Mouse (Mus musculus) thymus, postnatal 4 days (tissue): ENCODE measurements around the gene Olfr412.

Experiments
- DNase-seq: peaks from one replicate; pipeline ENCODE4 v3.0.0; 2021

Gene Olfr412

GRCm38 (mm10) chr11:74361769-74362168 is at the start of gene Olfr412:
Gene Olfr412, plus strand, starts transcription at chr11:74362069.
- no peak for DNase-seq

- DNase-seq: no peak
These were observed 35.8 kb upstream of the Olfr412 start for GRCm38 (mm10) chr11:74326044-74326443.

- no peak for DNase-seq
These were observed 33.1 kb upstream of the Olfr412 start for GRCm38 (mm10) chr11:74328781-74329180.

GRCm38 (mm10) chr11:74337931-74338330 is 23.9 kb upstream of the Olfr412 start, which contains the start of gene Olfr410:
Gene Olfr410, minus strand, starts transcription at chr11:74338031.
- no peak for DNase-seq

GRCm38 (mm10) chr11:74352550-74352949 is 9.3 kb upstream of the Olfr412 start, which contains the start of gene Olfr411:
Gene Olfr411, minus strand, starts transcription at chr11:74352650.
- DNase-seq: no peak

- DNase-seq: peak; percentile 72
These were observed 9.7 kb downstream of the Olfr412 start for GRCm38 (mm10) chr11:74371393-74372100.

GRCm38 (mm10) chr11:74376847-74377246 is 15.0 kb downstream of the Olfr412 start:
- peak; percentile 62 for DNase-seq

GRCm38 (mm10) chr11:74379166-74379873 is 17.5 kb downstream of the Olfr412 start:
- no peak for DNase-seq

- DNase-seq: no peak
These were observed 23.8 kb downstream of the Olfr412 start for GRCm38 (mm10) chr11:74385674-74386073.

GRCm38 (mm10) chr11:74387203-74387602 is 25.3 kb downstream of the Olfr412 start:
- no peak for DNase-seq

- DNase-seq: no peak
These were observed 30.0 kb downstream of the Olfr412 start for GRCm38 (mm10) chr11:74391899-74392298.

- no peak for DNase-seq
These were observed 31.0 kb downstream of the Olfr412 start for GRCm38 (mm10) chr11:74392903-74393302.

GRCm38 (mm10) chr11:74393489-74393888 is 31.6 kb downstream of the Olfr412 start:
- DNase-seq: no peak

- DNase-seq: no peak
These were observed 33.7 kb downstream of the Olfr412 start for GRCm38 (mm10) chr11:74395583-74395982.

- peak; percentile 57 for DNase-seq
These were observed 40.3 kb downstream of the Olfr412 start for GRCm38 (mm10) chr11:74402126-74402525.

GRCm38 (mm10) chr11:74404216-74404615 is 42.3 kb downstream of the Olfr412 start:
- DNase-seq: no peak

- peak; percentile 73 for DNase-seq
These were observed 43.3 kb downstream of the Olfr412 start for GRCm38 (mm10) chr11:74405201-74405600.

- peak; percentile 52 for DNase-seq
These were observed 46.9 kb downstream of the Olfr412 start for GRCm38 (mm10) chr11:74408587-74409446.

- no peak for DNase-seq
These were observed 47.5 kb downstream of the Olfr412 start for GRCm38 (mm10) chr11:74409447-74409754.

- no peak for DNase-seq
These were observed 47.9 kb downstream of the Olfr412 start for GRCm38 (mm10) chr11:74409757-74410174.

- DNase-seq: no peak
These were observed 50.1 kb downstream of the Olfr412 start for GRCm38 (mm10) chr11:74411943-74412342.

- no peak for DNase-seq
These were observed 50.6 kb downstream of the Olfr412 start for GRCm38 (mm10) chr11:74412462-74412861.

- DNase-seq: no peak
These were observed 51.6 kb downstream of the Olfr412 start for GRCm38 (mm10) chr11:74413449-74413972.
